Comparison of ENCODE assay signal across 8 mouse cellular contexts in genomic region chr6:115601715-115602523, GRCm38 (mm10). TPM values are rescaled to one million over a fixed set of nuclear protein-coding genes. Genes with fewer than 3 reads are reported as not detected.
A peak's percentile ranks its signal among the peaks of the same experiment; 100 is the strongest.
DNase-seq lines count a peak whose midpoint lies in the region; ATAC-seq lines count a peak whose summit lies in the region.

Gene Mkrn2 (plus strand): TSS chr6:115601902.

- H3K27me3 ChIP-seq in embryonic facial prominence, embryonic 11.5 days (ENCODE audit: control insufficient read depth, insufficient read depth, low read length), result no peaks in the 10 kb centered on the region
- no peaks in the 10 kb centered on the region for H3K27me3 ChIP-seq in limb, embryonic 12.5 days
- no peaks in the 10 kb centered on the region for H3K27me3 ChIP-seq in midbrain, embryonic 14.5 days (ENCODE audit: control insufficient read depth, insufficient read depth, low read length)

- H3K4me2 ChIP-seq in embryonic facial prominence, embryonic 11.5 days (ENCODE audit: low read depth, low read length), result peak within 1 kb of the TSS; percentile 45
- peak within 1 kb of the TSS; percentile 68 for H3K4me2 ChIP-seq in limb, embryonic 12.5 days
- H3K4me2 ChIP-seq in midbrain, embryonic 14.5 days (ENCODE audit: low read length), result peak within 1 kb of the TSS; percentile 77

- H3K4me3 ChIP-seq in embryonic facial prominence, embryonic 11.5 days (ENCODE audit: low read depth, low read length), result peak within 1 kb of the TSS; percentile 58
- H3K4me3 ChIP-seq in limb, embryonic 12.5 days (replicated peaks), result peak within 1 kb of the TSS; percentile 93
- H3K4me3 ChIP-seq in midbrain, embryonic 14.5 days (replicated peaks; ENCODE audit: low read depth, low read length), result peak within 1 kb of the TSS; percentile 81

- no peaks in the 10 kb centered on the region for H3K4me1 ChIP-seq in embryonic facial prominence, embryonic 11.5 days (ENCODE audit: control insufficient read depth, insufficient read depth, low read length)
- peaks cover 11% of the 10 kb centered on the region for H3K4me1 ChIP-seq in limb, embryonic 12.5 days (replicated peaks)
- peaks cover 11% of the 10 kb centered on the region for H3K4me1 ChIP-seq in midbrain, embryonic 14.5 days (ENCODE audit: control insufficient read depth, insufficient read depth, low read length)

- H3K36me3 ChIP-seq in embryonic facial prominence, embryonic 11.5 days (replicated peaks; ENCODE audit: control insufficient read depth, insufficient read depth, low read depth, low read length), result no peaks in the 10 kb centered on the region
- peaks cover 9% of the 10 kb centered on the region; the same call in 1 of the 2 replicates for H3K36me3 ChIP-seq in limb, embryonic 12.5 days
- H3K36me3 ChIP-seq in midbrain, embryonic 14.5 days (ENCODE audit: control insufficient read depth, insufficient read depth, low read length), result no peaks in the 10 kb centered on the region

- no peaks in the 10 kb centered on the region for H3K9me3 ChIP-seq in embryonic facial prominence, embryonic 11.5 days (replicated peaks; ENCODE audit: control insufficient read depth, low read length)
- H3K9me3 ChIP-seq in limb, embryonic 12.5 days, result no peaks in the 10 kb centered on the region
- no peaks in the 10 kb centered on the region for H3K9me3 ChIP-seq in midbrain, embryonic 14.5 days (ENCODE audit: control insufficient read depth, low read length)

- WGBS in embryonic facial prominence, embryonic 11.5 days, result under 1% methylated on average over 61 of the region's 61 CpGs
- WGBS in limb, embryonic 12.5 days, result under 1% methylated on average over 61 of the region's 61 CpGs
- WGBS in midbrain, embryonic 14.5 days, result 1% methylated on average over 54 of the region's 61 CpGs

- peak; percentile 93 for ATAC-seq in embryonic facial prominence, embryonic 11.5 days (replicated peaks; ENCODE audit: insufficient number of reproducible peaks, low FRiP score, low TSS enrichment, low read depth)
- peak; percentile 86 for ATAC-seq in limb, embryonic 12.5 days (ENCODE audit: insufficient number of reproducible peaks, insufficient read depth, low FRiP score, low TSS enrichment, low read depth)
- ATAC-seq in midbrain, embryonic 14.5 days (ENCODE audit: low FRiP score, low TSS enrichment), result peak; percentile 93

- H3K9ac ChIP-seq in embryonic facial prominence, embryonic 11.5 days (replicated peaks; ENCODE audit: low read length), result peak within 1 kb of the TSS; percentile 73
- peak within 1 kb of the TSS; percentile 79 for H3K9ac ChIP-seq in limb, embryonic 12.5 days (replicated peaks)
- H3K9ac ChIP-seq in midbrain, embryonic 14.5 days (replicated peaks; ENCODE audit: low read length), result peak within 1 kb of the TSS; percentile 84

- peak; percentile 82 for DNase-seq in 3T3-L1 (ENCODE audit: low read depth, low spot score)
- peak; percentile 86 for DNase-seq in adrenal gland, postnatal 25 days
- DNase-seq in embryonic facial prominence, embryonic 11.5 days (ENCODE audit: low spot score), result peak; percentile 89
- DNase-seq in heart, adult 11 months, result peak; percentile 98
- peak; percentile 62 for DNase-seq in kidney, adult 11 months
- DNase-seq in midbrain, embryonic 14.5 days, result peak; percentile 94
- DNase-seq in spleen, adult 12 weeks (ENCODE audit: low spot score), result peak; percentile 76

- no peak within 1 kb of the TSS for H3K27ac ChIP-seq in embryonic facial prominence, embryonic 11.5 days (replicated peaks; ENCODE audit: low read depth, low read length)
- H3K27ac ChIP-seq in limb, embryonic 12.5 days, result peak within 1 kb of the TSS; percentile 80; the same call in 1 of the 2 replicates
- H3K27ac ChIP-seq in midbrain, embryonic 14.5 days (replicated peaks; ENCODE audit: low read depth, low read length), result peak within 1 kb of the TSS; percentile 79

RNA-seq across cellular contexts. Expression of gene Mkrn2, which starts in this region (rescaled TPM):
- total RNA-seq in adrenal gland, postnatal 25 days (2021), result 43.1 and 47.8 TPM in 2 replicates
- 28.1 and 28.5 TPM in 2 replicates for polyA plus RNA-seq in embryonic facial prominence, embryonic 11.5 days (2014; fragmentation: Nextera tagmentation; extraction: Ambion mirVana)
- polyA plus RNA-seq in limb, embryonic 12.5 days (2016; fragmentation: Nextera tagmentation; extraction: Ambion mirVana), result 28.4 and 31.0 TPM in 2 replicates
- polyA plus RNA-seq in midbrain, embryonic 14.5 days (2014; fragmentation: Nextera tagmentation; extraction: Ambion mirVana), result 27.8 and 34.9 TPM in 2 replicates
